Mouse (Mus musculus) brain, embryonic 14.5 days (tissue): Measurements from ENCODE around the gene Stau1.

Experiments
- CTCF ChIP-seq: fragments of 200-500 bp; IDR thresholded peaks from 2 replicates; pipeline ENCODE4 v1.5.1; 2012; ENCODE audit warnings: inconsistent platforms, mild to moderate bottlenecking, moderate library complexity, borderline replicate concordance; ENCODE audit not compliant: insufficient read depth, insufficient read length; ENCODE audit errors: extremely low read depth
- POLR2A ChIP-seq: fragments of 200-500 bp; IDR thresholded peaks from 2 replicates; pipeline ENCODE4 v1.6.1; 2012; ENCODE audit warnings: mild to moderate bottlenecking, inconsistent platforms, borderline replicate concordance; ENCODE audit not compliant: poor library complexity, insufficient read depth, insufficient read length, severe bottlenecking; ENCODE audit errors: extremely low read depth

- TF ChIP-seq POLR2A (no peak), CTCF (no peak)
These were observed 22.9 kb downstream of the Stau1 start for GRCm38 (mm10) chr2:166973153-166973552.
